Mouse (Mus musculus) embryonic fibroblast, embryonic 13.5 days (primary cell): ENCODE measurements around the gene Timm8a2.

Experiments used
- CTCF ChIP-seq: IDR thresholded peaks from 2 replicates; pipeline ENCODE4 v1.5.1; 2011; ENCODE audit warnings: mild to moderate bottlenecking, control low read depth, low read length, moderate library complexity, borderline replicate concordance; ENCODE audit not compliant: insufficient read depth
- POLR2A ChIP-seq: IDR thresholded peaks from 2 replicates; pipeline ENCODE4 v1.6.1; 2011; ENCODE audit warnings: low read depth, mild to moderate bottlenecking, control low read depth, low read length, moderate library complexity

DNA sequence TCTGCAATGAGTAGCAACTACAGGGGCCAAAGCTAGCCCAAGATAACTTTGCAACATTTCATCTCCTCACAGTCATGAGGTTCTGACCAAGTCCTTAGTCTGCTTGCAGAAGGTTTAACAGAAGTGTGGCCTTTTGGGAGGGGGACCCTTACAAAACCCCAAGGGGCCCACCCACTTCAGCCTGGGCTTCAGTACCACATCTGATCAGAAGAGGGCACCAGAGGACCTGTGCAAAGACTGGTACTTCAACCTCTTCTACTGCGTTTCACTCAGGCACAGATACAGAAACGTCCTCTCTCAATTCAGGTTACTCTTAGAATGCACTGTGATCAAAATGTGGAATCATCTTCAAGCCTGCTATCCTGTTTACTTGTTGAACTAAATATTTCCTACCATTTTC is 30.0 kb downstream of the Timm8a2 start:
- peak; percentile 37; the same call in 1 of the 2 replicates for TF ChIP-seq CTCF
- no peak for TF ChIP-seq POLR2A
